Mouse (Mus musculus) heart, postnatal 0 days (tissue): ENCODE measurements at regions not wholly inside any gene's neighbourhood (a gene's known extent, or its start where the extent isn't known, plus 50 kb on each side); places are given as distances from the start of the nearest gene placed in this dataset.

Experiments used
- CTCF ChIP-seq: IDR thresholded peaks from 2 replicates; pipeline ENCODE4 v1.5.1; 2016; ENCODE audit warnings: antibody characterized with exemption, control low read depth, low read depth
- EP300 ChIP-seq: IDR thresholded peaks from 2 replicates; pipeline ENCODE4 v1.6.1; 2016; ENCODE audit warnings: antibody characterized with exemption, low read depth

DNA sequence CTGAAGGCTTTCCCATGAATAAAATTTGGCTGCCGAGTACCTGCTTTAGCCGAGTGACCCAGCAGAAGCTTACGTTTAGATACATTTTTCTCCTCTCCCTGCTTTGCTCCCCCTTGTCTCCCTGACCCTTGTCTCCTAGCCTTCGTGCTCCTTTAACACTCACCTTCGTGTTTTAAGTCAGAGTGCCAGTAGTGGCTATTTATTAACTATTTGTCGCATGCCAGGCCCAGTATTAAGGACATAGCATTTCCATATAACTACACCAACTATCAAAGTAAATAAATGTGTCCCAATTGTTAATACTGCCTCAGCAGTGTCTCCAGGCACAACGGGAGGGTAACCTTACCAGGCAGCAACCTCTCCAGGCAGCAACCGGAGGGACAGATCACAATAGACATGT, 104.8 kb upstream of the B3gat2 start:
- no peak for TF ChIP-seq CTCF
- TF ChIP-seq EP300 = no peak
